Mouse (Mus musculus): ENCODE measurements around the gene Sh3d21. TPM values are rescaled to one million over a fixed set of nuclear protein-coding genes. Genes with fewer than 3 reads are reported as not detected.

Sh3d21 gene
- total RNA-seq, 2 experiments from 2014 or later, result 0.58 to 1.3 TPM

DNA sequence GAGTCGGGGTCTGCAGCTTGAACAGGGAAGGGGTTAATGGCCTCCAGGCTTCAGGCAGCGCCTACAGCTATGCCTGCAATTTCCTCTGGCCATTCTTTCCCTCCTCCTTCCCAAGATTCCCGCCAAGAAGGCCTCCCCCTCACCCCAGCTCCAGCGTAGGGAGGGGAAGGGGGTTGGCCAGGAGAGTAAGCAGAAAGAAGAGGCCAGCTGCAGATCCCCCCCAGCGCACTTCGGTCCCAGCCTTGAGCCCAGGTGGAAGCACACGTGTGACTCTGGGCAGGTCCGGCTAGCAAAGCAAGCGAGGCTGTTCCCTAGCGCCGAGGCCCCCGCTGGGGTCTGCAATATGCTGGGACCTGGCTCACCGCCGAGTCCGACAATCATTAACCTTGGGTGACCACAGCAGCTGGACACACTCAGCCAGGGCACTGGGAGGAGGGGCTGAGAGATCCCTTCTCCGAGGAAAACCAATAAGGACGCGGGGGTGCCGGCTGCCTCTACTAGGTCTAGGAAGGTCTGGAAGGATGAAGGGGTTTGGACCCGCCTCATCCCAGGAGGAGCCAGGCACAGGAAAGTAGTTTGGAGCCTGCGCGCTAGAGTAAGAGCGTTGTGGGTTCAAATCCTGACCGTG is 15.6 kb downstream of the Sh3d21 start, which contains the start of gene Eva1b:
Eva1b (plus strand) TSS at position 212 of the 628 bp plus-strand sequence.
- peak; percentile 66 for DNase-seq
- intact Hi-C loops (cut with DNase I), result no loop called here

DNA sequence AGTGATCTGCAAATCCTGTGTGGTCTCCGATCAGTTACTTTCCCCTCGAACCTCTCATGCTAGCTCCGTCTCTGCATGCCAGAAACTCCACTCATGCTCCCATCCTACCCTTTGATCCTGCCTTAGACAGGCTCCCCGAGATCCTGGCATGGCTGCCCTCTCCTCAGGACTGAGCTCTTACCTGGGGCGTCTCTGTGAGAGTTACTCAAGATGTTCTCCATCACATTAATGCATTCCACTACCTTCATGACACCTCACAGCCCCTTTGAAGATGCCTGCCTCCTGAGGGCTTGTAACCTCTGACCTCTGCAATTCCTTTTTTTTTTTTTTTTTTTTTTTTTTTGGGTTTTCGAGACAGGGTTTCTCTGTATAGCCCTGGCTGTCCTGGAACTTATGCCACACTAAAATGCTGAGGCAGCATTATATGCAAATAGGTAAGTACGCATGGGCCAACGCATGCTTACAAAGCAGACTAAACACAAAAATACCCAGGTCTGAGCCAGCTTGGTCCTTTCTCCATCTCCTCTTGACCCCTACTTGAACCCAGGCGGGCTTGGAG is 16.2 kb downstream of the Sh3d21 start:
- DNase-seq, result no peak
- intact Hi-C loops (cut with DNase I), result no loop called here

GRCm38 (mm10) chr4:126145396-126145795 is 17.9 kb downstream of the Sh3d21 start:
- DNase-seq, result no peak
- intact Hi-C loops (cut with DNase I), result no loop called here

GRCm38 (mm10) chr4:126141021-126141420 is 22.3 kb downstream of the Sh3d21 start:
- intact Hi-C loops (cut with DNase I), result no loop called here
- DNase-seq, result no peak

- intact Hi-C loops (cut with DNase I), result no loop called here
- DNase-seq, result no peak
Measured at GRCm38 (mm10) chr4:126137773-126138172, 25.5 kb downstream of the Sh3d21 start.

DNA sequence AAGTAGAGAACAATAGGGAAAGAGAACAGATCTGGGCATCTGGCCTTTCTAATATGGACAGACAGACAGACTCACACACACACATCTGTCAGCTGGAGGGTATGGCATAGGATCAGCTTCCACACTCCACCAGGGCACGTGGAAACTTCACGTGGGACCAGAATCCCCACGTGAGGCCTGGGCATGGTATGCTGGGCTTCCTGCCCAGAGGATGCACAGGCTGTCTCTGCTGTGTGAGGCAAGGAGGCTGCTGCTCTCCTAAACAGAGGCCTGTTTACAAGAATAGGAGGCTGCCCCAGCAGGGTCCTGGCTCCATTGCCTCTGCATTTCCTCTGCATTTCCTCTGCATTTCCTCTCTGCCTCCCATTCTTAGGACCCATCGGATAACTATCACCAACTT is 28.7 kb downstream of the Sh3d21 start:
- DNase-seq, result no peak
- intact Hi-C loops (cut with DNase I), result no loop called here

DNA sequence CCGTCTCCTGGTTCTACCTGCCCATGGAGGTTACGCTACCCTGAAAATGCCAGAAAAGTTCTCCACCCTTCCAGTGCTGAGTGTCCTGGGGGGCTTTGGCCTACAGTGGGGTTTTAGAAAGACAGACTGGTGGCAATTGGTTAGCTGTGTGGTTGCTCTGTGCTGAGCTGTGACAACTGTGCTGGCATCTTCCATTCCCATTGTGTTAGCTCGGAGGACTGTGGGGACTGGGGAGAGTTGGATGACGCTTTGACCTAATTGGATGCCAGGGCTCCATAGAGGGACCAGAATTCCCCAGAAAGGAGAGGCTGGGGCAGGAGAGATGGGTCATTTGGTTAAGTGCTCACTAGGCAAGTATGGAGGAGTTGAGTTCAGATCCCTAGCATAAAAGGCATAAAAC is 29.1 kb downstream of the Sh3d21 start:
- intact Hi-C loops (cut with DNase I), result no loop called here
- DNase-seq, result no peak

DNA sequence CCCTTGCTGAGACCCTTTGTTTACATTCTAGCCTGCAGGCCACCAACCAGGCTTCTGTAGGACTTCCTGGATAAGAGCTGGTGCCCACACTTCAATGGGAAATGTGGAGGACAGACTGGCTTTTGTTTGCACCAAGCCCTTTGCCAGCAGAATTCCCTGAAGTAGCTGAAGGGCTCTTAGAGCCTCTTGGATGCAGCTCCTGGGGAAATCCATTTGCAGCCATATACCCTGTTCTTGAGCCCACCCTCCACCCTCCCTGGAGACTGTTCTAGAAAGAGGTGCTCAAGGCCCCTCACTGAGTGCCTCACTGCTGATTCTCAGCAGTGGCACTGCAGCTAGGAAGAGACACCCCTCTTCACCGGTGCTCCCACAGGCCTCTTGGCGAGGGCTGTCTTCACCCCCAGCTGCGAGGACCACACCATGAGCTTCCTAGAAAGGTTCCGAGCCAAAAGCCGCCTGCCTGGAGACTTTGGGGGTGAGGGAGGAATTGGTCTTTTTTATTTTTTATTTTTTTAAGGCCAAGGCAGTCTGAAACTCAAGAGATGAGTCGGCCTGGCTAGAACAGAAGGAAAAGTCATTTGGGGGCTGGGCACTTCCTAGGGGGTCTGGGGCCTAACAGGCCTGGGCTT is 30.5 kb downstream of the Sh3d21 start:
- intact Hi-C loops (cut with DNase I), result no loop called here
- no peak for DNase-seq

GRCm38 (mm10) chr4:126131290-126132121 is 31.8 kb downstream of the Sh3d21 start:
- peak; percentile 87 for DNase-seq
- intact Hi-C loops (cut with DNase I), result no loop called here

DNA sequence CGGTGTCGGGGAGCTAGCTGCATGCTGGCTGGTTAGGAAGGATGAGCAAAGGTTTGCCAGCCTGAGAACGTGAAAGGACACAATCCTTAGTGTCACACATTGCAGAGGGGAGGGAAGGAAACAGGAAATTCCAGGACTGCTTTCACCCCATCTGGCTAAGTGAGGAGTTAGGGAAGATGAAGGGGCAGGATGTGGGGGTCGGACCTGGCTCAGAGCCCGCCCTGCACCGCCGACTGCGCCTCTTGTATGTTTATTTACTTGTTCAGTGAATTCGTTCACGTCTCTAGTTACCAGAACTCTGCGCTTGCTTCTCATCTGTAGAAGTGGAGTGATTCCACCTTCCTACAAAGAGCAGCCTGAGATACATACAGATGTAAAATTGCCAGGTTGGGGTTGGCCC is 32.8 kb downstream of the Sh3d21 start:
- DNase-seq, result no peak
- intact Hi-C loops (cut with DNase I), result no loop called here

DNA sequence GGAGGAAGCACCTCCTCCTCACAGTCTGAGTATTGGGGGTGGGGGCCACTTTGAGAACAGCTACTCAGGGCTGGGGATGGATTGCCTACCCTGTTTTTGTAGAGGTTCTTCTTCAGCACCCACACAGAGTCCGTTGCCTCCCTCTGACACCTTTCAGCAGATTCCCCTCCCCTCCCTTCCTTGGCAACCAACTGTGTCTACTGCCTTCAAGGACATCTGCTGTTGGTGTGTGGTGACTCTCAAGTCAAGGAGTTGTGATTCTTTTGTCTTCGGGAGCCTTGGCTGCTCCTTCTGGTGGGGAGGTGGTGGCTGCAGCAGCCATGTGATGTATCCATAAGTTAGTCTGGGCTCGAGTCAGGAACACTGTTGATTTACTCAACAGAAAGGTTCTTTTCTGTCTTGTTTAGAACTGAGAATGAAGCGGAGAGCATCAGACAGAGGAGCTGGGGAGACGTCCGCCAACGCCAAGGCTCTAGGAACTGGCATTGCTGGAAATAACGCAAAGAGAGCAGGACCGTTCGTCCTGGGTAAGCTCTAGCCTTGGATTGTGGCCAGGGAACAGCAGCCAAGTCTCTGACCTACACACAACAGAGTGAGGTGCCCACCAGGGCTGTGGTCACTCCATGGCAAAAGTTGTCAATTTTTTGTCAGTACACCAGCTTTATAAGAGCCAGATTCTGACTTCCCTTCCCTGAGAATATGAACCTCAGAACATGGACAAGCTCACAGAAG is 39.8 kb downstream of the Sh3d21 start:
- intact Hi-C loops (cut with DNase I), result no loop called here
- DNase-seq, result no peak

DNA sequence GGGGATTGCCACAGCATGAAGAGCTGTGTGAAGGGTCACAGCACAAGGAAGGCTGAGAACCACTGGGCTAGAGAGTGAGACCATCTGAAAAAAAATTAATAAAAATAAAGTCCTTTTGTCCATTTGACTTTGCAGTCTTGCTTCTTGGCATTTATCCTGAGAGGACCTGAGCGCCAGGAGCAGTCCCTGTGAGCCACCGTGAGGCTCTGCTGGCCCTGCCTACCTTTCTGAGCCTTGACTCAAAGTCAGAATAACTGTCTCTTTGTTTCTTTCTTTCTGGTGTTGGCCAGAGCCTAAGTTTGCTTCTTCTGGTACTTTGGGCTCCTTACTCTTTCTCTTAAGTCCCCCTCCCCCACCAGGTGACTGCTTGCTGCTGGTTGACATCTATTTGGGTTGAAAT is 42.8 kb downstream of the Sh3d21 start:
- DNase-seq, result no peak
- intact Hi-C loops (cut with DNase I), result no loop called here

DNA sequence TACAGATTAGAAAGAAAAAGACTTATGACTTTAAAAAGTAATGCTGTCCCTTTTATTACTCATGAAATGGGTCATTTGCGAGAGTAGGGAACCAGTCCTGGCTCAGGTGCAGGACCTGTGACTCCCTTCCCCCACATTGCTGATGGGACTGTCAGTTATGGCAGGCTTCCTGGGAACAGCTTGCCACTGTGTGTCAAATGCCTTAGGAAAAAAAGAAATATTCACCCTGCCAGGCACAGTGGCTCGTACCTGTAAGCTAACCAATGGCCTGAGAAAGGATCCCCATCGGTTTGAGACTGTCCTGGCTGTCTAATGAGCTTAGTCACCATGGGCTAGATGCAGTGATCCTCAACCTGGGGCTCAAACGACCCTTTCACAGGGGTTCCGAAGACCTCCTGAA is 43.2 kb downstream of the Sh3d21 start:
- no peak for DNase-seq
- intact Hi-C loops (cut with DNase I), result no loop called here

GRCm38 (mm10) chr4:126119051-126119450 is 44.2 kb downstream of the Sh3d21 start:
- intact Hi-C loops (cut with DNase I), result no loop called here
- no peak for DNase-seq

- intact Hi-C loops (cut with DNase I), result no loop called here
Measured at GRCm38 (mm10) chr4:126118651-126119050, 44.6 kb downstream of the Sh3d21 start.

DNA sequence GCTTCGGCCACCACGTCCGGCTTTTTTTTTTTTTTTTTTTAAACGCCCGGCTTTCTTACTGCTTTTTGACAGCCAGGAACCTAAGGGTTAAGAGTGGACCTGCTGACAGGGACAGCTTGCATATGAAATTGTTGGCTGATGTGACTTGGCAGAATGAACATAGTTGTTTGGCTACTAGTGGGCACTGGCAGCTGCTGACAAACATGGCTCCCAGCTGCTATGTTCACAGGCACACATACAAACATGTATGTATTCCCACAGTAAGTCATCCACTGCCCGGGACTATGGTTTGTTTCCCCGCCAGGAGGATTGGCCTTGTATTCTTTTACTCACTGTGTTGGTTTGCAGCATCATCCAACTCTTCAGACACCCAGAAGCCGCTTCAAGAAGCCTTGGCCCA is 46.2 kb downstream of the Sh3d21 start:
- intact Hi-C loops (cut with DNase I), result no loop called here
- DNase-seq, result peak; percentile 63

More at GRCm38 (mm10) chr4:126118651-126119050, 44.6 kb downstream of the Sh3d21 start:
- peak; percentile 66 for DNase-seq

DNA sequence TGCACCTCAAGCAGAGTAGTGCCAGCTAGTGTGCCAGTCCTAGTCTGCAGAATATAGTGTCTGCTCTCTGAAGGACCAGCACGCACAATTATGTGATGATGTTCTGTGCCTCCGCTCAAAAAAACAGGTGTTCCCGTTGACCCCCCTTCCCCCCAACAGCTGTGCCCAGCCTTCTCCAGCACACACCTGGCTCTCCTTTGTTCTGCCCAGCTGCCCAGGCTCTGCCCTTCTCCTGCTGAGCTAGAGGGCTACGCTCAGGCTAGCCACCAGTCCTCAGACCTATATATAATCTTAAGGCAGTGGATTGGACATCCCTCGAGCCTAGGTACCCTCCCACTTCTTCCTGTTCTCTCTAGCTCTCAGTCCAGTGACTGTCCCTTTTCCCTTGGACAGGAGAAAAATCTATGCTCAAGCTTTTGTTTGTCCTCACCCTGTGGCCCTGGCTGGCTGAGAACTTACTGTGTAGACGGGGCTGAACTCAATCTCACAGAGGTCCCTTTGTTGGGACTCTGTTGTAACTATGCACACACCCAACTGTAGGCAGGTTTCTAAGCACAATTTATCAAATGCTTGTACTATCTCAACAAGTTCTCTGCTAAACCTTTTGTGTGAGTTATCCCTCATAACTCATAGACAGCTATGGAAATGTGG is 47.3 kb downstream of the Sh3d21 start:
- no peak for DNase-seq
- intact Hi-C loops (cut with DNase I), result no loop called here

- intact Hi-C loops (cut with DNase I), result no loop called here
- DNase-seq, result no peak
Measured at GRCm38 (mm10) chr4:126115411-126115810, 47.9 kb downstream of the Sh3d21 start.

- intact Hi-C loops (cut with DNase I), result loop anchor here (2.0 kb wide), 1 partner anchor 27 kb away; no protein-coding TSS in a partner anchor
- DNase-seq, result peak; percentile 67
Measured at GRCm38 (mm10) chr4:126113943-126114342, 49.3 kb downstream of the Sh3d21 start.

DNA sequence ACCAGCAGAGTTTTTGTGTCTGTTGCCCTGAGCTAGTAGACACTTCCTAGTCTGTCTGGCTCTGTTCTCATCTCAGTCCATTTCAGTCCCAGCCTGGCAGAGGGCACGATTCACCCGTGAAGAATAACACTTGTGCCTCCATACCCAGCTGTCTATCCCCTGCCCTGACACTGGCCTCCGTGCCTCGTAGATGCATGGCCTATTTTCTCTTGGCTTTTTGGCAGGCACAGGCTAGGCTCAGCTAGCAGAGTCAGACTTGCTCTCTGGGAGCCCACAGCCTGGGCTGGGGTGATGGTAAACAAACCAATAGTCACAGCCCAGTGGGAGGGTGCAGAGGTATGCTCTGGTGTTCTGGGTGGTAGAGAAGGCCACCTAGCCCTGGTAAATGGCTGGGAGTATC is 50.0 kb downstream of the Sh3d21 start:
- intact Hi-C loops (cut with DNase I), result loop anchor here (2.0 kb wide), 1 partner anchor 26 kb away; no protein-coding TSS in a partner anchor
- no peak for DNase-seq
